Mouse (Mus musculus) right cerebral cortex, postnatal 36 days (tissue): ENCODE results near the gene Dxo.
"Not testable (repeated sequence)": the region's sequence is repeated elsewhere in the genome, so short reads cannot be mapped to it uniquely, and the experiment has no call there.

ENCODE experiments used
- DNase-seq, 2 experiments: peaks; one replicate each; pipeline ENCODE4 v3.0.0; 2022; ENCODE audit warnings: low spot score in 2 of 2, mixed read lengths in 1 of 2

Dxo gene

GRCm38 (mm10) chr17:34830776-34831175, 6.0 kb upstream of the Dxo start:
- DNase-seq: not testable (repeated sequence)

GRCm38 (mm10) chr17:34836155-34836855, 514 bp upstream of the Dxo start:
- no peak for DNase-seq

- no peak for DNase-seq
Observed at GRCm38 (mm10) chr17:34837464-34838324, 875 bp downstream of the Dxo start.

GRCm38 (mm10) chr17:34838785-34839184, 2.0 kb downstream of the Dxo start:
- no peak for DNase-seq

- DNase-seq: no peak
Observed at GRCm38 (mm10) chr17:34840736-34841307, 4.0 kb downstream of the Dxo start.

GRCm38 (mm10) chr17:34844884-34845283, 8.1 kb downstream of the Dxo start:
- no peak for DNase-seq

- no peak for DNase-seq
Observed at GRCm38 (mm10) chr17:34847192-34847591, 10.4 kb downstream of the Dxo start.

- DNase-seq: no peak
Observed at GRCm38 (mm10) chr17:34847615-34848014, 10.8 kb downstream of the Dxo start.

- DNase-seq: peak; percentile 96
Observed at GRCm38 (mm10) chr17:34849722-34850516, 13.1 kb downstream of the Dxo start, which contains the start of the genes Skiv2l and Nelfe. Gene Skiv2l (minus strand): TSS chr17:34850210. Gene Nelfe (plus strand): TSS chr17:34850391.

GRCm38 (mm10) chr17:34850517-34851125, 13.8 kb downstream of the Dxo start:
- no peak for DNase-seq

GRCm38 (mm10) chr17:34853511-34853910, 16.7 kb downstream of the Dxo start:
- no peak for DNase-seq

GRCm38 (mm10) chr17:34854761-34855160, 17.9 kb downstream of the Dxo start:
- DNase-seq: no peak

- DNase-seq: no peak
Observed at GRCm38 (mm10) chr17:34855825-34856224, 19.0 kb downstream of the Dxo start.

GRCm38 (mm10) chr17:34858670-34859069, 21.9 kb downstream of the Dxo start:
- DNase-seq: no peak

- DNase-seq: no peak
Observed at GRCm38 (mm10) chr17:34860514-34860913, 23.7 kb downstream of the Dxo start.

- no peak for DNase-seq
Observed at GRCm38 (mm10) chr17:34861704-34862415, 25.0 kb downstream of the Dxo start.

- no peak for DNase-seq
Observed at GRCm38 (mm10) chr17:34862416-34863081, 25.7 kb downstream of the Dxo start, which contains the start of gene Cfb. Gene Cfb (minus strand): TSS chr17:34862518.

GRCm38 (mm10) chr17:34865981-34866380, 29.2 kb downstream of the Dxo start:
- DNase-seq: no peak

GRCm38 (mm10) chr17:34874321-34874720, 37.5 kb downstream of the Dxo start:
- no peak for DNase-seq

GRCm38 (mm10) chr17:34879336-34879879, 42.6 kb downstream of the Dxo start, which contains the start of gene Zbtb12:
Gene Zbtb12 (plus strand): TSS chr17:34879483.
- no peak for DNase-seq
